Mouse (Mus musculus): ENCODE measurements around the gene Cntnap2. TPM values are rescaled to one million over a fixed set of nuclear protein-coding genes. Genes with fewer than 3 reads are reported as not detected.

The Cntnap2 gene
- total RNA-seq, 1 experiment from 2014 or later, result 1.3 TPM

GRCm38 (mm10) chr6:47314507-47315334 is 2255.6 kb downstream of the Cntnap2 start:
- DNase-seq, result no peak

- no peak for DNase-seq
Measured at GRCm38 (mm10) chr6:47315454-47315853, 2256.3 kb downstream of the Cntnap2 start.

DNA sequence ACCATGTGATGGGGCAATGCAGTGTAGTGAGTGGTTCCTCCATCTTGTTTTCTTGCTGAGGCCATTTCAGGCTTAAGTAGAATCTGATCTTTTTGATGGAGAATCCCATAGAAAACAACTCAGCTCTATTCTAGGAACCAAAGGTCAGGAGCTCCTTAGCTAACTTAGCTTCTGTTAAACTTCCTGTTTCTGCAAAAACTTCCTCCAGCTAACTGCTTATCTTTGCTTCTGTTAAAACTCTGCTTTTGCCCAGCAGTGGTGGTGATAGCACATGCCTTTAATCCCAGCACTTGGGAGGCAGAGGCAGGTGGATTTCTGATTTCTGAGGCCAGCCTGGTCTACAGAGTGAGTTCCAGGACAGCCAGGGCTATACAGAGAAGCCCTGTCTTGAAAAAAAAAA is 2258.1 kb downstream of the Cntnap2 start:
- DNase-seq, result no peak

- peak; percentile 42 for DNase-seq
Measured at GRCm38 (mm10) chr6:47318705-47319104, 2259.5 kb downstream of the Cntnap2 start.

DNA sequence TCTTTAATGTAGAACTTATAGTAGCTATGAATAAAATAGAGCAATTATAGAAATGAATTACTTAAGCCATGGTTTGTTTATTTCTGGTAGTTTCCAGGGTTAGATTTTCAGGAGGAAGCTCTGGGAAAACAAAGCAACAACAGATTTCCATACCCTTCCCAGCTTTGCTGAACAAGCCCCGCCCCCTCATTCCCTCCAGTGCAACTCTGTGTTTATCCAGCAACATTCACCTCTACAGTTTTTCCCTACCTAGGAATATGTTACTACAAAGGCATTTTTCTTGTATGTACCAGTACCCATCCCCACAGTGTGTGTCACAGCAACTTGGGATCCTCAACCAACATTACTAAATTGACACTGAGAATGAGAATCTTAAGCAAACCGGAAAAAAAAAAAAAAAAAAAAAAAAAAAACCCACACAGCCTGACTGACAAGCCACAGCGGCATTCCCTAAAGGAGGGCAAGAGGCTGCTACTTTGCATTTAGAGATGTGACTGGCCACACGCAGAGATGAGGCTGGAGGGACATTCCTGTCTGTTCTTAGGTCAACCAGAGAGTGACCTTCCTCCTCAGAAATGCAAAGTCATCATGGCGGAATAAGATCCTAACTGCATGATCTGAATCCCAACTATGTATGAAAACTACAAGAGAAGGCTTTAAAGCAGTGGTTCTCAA is 2260.3 kb downstream of the Cntnap2 start:
- no peak for DNase-seq

DNA sequence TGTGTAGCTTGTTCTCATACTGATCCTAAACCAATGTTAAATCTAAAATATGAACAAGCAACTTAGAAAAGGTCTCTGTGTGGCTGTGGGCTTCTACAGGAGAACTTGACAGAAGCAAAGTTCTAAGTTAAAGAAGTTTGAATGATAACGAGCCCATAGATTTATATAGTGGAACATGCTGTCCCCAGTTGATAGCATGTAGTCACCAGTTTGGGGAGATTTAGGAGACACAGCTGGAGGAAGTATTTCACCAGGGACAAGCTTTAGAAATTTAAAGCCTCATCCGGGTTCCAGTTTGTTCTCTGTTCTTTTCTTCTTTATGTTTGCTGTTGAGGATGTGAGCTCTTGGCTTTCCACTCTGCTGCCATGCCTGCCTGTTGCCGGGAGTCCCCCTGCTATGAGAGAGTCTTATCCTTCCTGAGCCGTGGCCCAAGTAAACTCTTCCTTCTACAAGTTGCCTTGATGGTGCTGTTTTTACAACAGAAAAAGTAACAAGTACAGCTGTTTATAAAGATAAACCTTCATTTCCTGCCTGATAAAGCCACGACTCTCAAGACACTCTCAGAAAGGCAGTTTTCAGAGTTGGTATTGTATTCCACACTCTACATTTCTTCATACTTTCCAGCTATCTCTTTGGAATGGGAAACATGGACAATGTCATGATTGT is 2264.1 kb downstream of the Cntnap2 start:
- DNase-seq, result no peak

DNA sequence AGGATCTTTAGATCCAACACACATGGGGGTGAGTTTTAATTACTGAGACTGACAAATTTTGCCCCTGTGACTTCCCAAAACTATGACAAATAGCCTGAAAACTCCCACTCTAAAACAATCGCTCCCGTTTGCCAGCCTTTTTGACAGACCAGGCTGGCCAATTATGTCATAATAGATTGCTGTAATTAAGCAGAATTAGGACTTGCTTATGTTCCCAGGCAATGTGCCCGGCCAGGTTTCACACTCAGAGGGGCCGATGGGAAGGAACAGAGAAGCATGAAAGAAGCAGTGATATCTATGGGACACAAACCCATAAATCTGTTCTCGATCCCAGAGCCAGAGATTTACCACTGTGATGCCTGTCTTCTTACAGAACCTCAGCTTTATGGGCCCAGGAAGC is 2264.7 kb downstream of the Cntnap2 start:
- no peak for DNase-seq

- no peak for DNase-seq
Measured at GRCm38 (mm10) chr6:47328281-47328680, 2269.1 kb downstream of the Cntnap2 start.

DNA sequence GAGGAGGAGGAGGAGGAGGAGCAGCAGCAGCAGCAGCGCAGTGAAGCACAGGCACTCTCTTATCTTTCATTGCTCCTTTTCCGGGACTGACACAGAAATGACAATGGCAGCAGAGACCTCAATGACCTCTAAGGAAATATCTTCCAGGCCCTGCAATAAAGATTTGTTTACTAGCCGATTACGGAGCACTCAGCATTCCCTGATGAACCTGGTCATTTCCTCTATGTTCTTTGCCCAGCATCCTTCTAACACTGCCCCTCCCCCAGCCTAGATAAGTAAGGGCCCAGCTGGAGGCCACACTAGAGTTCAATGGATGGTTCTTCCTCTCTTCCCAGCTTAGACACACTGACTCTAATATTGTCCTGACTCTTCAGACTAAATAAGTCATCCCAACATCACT is 2270.1 kb downstream of the Cntnap2 start:
- peak; percentile 23 for DNase-seq

DNA sequence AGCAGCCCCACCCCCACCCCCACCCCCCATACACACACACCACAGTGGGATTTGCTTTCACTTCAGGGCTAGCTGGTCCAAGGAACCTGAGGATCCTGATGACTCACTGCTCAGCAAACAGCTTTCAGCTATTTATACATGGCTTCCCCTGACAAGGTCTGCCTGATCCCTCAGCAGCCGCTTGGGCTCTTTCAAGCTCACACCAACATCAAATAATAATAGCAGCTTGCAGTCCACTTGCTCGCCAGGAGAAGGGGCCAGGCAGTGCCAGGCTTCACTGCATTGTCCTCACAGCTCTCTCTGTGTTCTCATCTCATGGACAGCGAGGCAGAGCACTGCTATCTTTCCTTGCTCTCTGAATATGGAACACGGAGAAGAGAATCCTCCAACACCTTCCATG is 2273.9 kb downstream of the Cntnap2 start:
- peak; percentile 29 for DNase-seq

- DNase-seq, result no peak
Measured at GRCm38 (mm10) chr6:47334377-47334776, 2275.2 kb downstream of the Cntnap2 start.

GRCm38 (mm10) chr6:47337300-47337699 is 2278.1 kb downstream of the Cntnap2 start:
- no peak for DNase-seq

- peak; percentile 58 for DNase-seq
Measured at GRCm38 (mm10) chr6:47338113-47338512, 2279.0 kb downstream of the Cntnap2 start.

DNA sequence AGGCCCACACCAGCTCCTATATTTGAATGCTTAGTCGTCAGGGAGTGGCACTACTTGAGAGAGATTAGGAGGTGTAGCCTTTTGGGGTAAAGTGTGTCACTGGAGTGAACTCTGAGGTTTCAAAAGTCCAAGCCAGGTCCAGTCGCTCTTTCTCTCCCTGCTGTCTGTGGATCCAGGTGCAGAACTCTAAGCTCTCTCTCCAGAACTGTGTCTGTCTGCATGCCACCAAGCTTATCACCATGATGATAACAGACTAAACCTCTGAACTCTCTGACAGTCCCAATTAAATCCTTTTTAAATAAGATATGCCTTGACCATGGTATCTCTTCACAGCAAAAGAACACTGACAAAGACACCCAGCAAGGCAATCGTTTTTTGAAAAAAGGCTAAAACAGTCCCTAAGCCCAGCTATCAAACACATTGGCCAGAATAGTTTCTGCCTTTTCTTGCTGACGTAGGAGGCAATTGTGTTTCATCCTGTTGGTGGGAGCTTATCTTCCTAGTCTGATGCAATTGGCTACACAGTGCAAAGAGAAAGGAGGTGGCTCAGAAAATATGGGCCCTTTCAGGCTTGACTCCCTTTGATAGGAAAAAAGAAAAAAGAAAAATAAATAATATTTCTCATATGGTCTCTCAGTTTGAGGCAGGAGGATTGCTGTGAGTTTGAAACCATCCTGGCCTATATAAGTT is 2281.8 kb downstream of the Cntnap2 start:
- no peak for DNase-seq

GRCm38 (mm10) chr6:47341503-47341884 is 2282.3 kb downstream of the Cntnap2 start:
- no peak for DNase-seq

DNA sequence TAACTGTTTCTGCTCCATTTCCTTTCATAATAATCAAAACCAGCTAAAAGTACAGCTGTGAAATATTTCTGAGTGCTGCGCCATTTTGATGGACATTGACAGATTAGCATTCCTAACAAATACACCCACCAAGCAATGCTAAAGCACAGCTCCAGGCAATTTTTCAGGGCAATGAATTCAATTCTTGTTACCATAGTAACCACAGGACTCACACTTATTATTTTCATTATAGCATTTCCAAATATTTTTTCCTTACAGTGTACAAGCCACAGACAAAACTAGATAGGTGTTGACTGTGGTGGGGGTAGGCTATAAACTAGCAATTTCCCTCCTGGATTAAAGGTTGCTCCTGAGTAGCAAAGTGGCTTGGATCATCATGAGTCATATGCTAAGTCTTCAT is 2284.1 kb downstream of the Cntnap2 start:
- DNase-seq, result no peak

DNA sequence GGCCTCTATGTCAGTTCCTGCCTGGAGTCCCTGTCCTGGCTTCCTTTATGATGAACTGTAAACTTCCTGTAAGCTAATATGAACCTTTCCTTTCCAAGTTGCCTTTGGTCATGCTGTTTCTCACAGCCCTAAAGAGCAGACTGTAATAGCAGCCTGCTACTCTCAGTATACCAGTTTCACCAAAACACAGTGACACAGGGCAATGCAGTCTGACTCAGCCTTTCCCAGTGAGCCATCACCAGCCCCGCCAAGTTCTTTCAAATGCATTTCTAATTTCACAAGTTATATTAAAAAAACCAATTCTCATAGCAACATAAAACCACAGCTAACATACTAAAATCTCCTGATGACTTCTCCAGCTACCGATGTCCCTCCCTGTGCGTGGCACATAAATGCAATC is 2285.5 kb downstream of the Cntnap2 start:
- no peak for DNase-seq

- no peak for DNase-seq
Measured at GRCm38 (mm10) chr6:47350100-47350690, 2291.0 kb downstream of the Cntnap2 start.

Data from adrenal gland, postnatal 14 days (tissue).